Mouse (Mus musculus) hematopoietic stem cell, adult 5-6 weeks (primary cell): ENCODE measurements around the gene Hadh. TPM values are rescaled to one million over a fixed set of nuclear protein-coding genes. Genes with fewer than 3 reads are reported as not detected.

Source experiments
- ATAC-seq, 2 experiments: fragments of 125-278 bp in 1 of 2; replicated peaks in 1 of 2; 2 replicates each; pipeline ENCODE4 v1.8.0; 2016 to 2017; ENCODE audit warnings: inconsistent platforms in 2 of 2, mild to moderate bottlenecking in 2 of 2, moderate number of reproducible peaks in 2 of 2, low read depth in 1 of 2, moderate TSS enrichment in 1 of 2; ENCODE audit not compliant: low FRiP score in 2 of 2, poor library complexity in 2 of 2, severe bottlenecking in 2 of 2, insufficient read depth in 1 of 2, low TSS enrichment in 1 of 2
- total RNA-seq: library from RNA; stranded (forward); fragments of 172-1452, 232-1000 nt; gene quantifications from 2 replicates; pipeline ENCODE4 v1.2.3, GENCODE M21; 2017

Hadh gene
- total RNA-seq, 1 experiment from 2014 or later, result 89.3 TPM

GRCm38 (mm10) chr3:131196507-131197019 lies 75.3 kb downstream of the Hadh start:
- no peak for ATAC-seq

GRCm38 (mm10) chr3:131196050-131196449 lies 75.9 kb downstream of the Hadh start:
- ATAC-seq, result no peak

- ATAC-seq, result no peak; a peak in 1 of 4 replicates
These were observed 80.4 kb downstream of the Hadh start for GRCm38 (mm10) chr3:131191454-131191853.

- no peak for ATAC-seq
These were observed 81.1 kb downstream of the Hadh start for GRCm38 (mm10) chr3:131190671-131191367.

GRCm38 (mm10) chr3:131190239-131190638 lies 81.7 kb downstream of the Hadh start:
- ATAC-seq, result no peak

GRCm38 (mm10) chr3:131186193-131186592 lies 85.7 kb downstream of the Hadh start:
- ATAC-seq, result no peak

Other genes starting within 250 kb of the Hadh start
- 0.38 and 0.89 TPM in 2 replicates for gene Lef1, start 161.6 kb downstream of the Hadh start, total RNA-seq
- 1.1 and 1.9 TPM in 2 replicates for gene Cyp2u1, start 31.1 kb upstream of the Hadh start, total RNA-seq
- 1.3 and 8.7 TPM in 2 replicates for gene Sgms2, start 219.3 kb upstream of the Hadh start, total RNA-seq